Mouse (Mus musculus) megakaryocyte, adult 5-6 weeks (primary cell): ENCODE results near the gene Uqcrc1. TPM values are rescaled to one million over a fixed set of nuclear protein-coding genes. Genes with fewer than 3 reads are reported as not detected.

ENCODE experiments used
- ATAC-seq: 2 replicates; pipeline ENCODE4 v1.8.0; 2016; ENCODE audit warnings: mild to moderate bottlenecking, inconsistent platforms; ENCODE audit not compliant: poor library complexity, severe bottlenecking
- total RNA-seq, 2 experiments: library from RNA; stranded (forward) in 1 of 2; stranded (reverse) in 1 of 2; fragments of 153-499, 151-499 nt in 1 of 2; fragments of 221-1000, 200-1000 nt in 1 of 2; gene quantifications; 2 replicates each; pipeline versions ENCODE4 v1.2.3 to v1.2.4; 2015 to 2017

Gene Uqcrc1
- total RNA-seq, 2 experiments from 2014 or later, result 86.0 to 187 TPM

GRCm38 (mm10) chr9:108983209-108983608, 46.8 kb downstream of the Uqcrc1 start:
- no peak for ATAC-seq

- no peak for ATAC-seq
Measured at GRCm38 (mm10) chr9:108985710-108986109, 49.3 kb downstream of the Uqcrc1 start, which contains the start of gene Ucn2. Gene Ucn2, plus strand, starts transcription at chr9:108986010.

GRCm38 (mm10) chr9:108987704-108988350, 51.4 kb downstream of the Uqcrc1 start:
- ATAC-seq, result no peak

- peak; percentile 19; the same call in 1 of the 2 replicates for ATAC-seq
Measured at GRCm38 (mm10) chr9:108989802-108990461, 53.5 kb downstream of the Uqcrc1 start.

GRCm38 (mm10) chr9:108990462-108990820, 54.0 kb downstream of the Uqcrc1 start:
- ATAC-seq, result no peak

GRCm38 (mm10) chr9:108991428-108992084, 55.1 kb downstream of the Uqcrc1 start, which contains the start of gene Pfkfb4:
Gene Pfkfb4, plus strand, starts transcription at chr9:108991778.
- ATAC-seq, result peak; percentile 80

GRCm38 (mm10) chr9:108992085-108992469, 55.6 kb downstream of the Uqcrc1 start:
- no peak; the same call in 1 of the 2 replicates for ATAC-seq

GRCm38 (mm10) chr9:108992620-108993361, 56.4 kb downstream of the Uqcrc1 start:
- ATAC-seq, result no peak

GRCm38 (mm10) chr9:108996411-108996810, 60.0 kb downstream of the Uqcrc1 start:
- ATAC-seq, result no peak

GRCm38 (mm10) chr9:108998287-108999166, 62.1 kb downstream of the Uqcrc1 start:
- peak; percentile 3 for ATAC-seq

- peak; percentile 69 for ATAC-seq
Measured at GRCm38 (mm10) chr9:108999167-108999526, 62.7 kb downstream of the Uqcrc1 start.

Other genes with a start within 250 kb of the Uqcrc1 start
- 15.9 and 20.6 TPM in 2 replicates for gene Prkar2a, start 247.3 kb upstream of the Uqcrc1 start, total RNA-seq (2015)
- 15.5 and 35.4 TPM in 2 replicates for gene Prkar2a, start 247.3 kb upstream of the Uqcrc1 start, total RNA-seq (2017)
- gene Ip6k2, start 152.8 kb upstream of the Uqcrc1 start, total RNA-seq (2015), result 10.6 and 15.8 TPM in 2 replicates
- gene Ip6k2, start 152.8 kb upstream of the Uqcrc1 start, total RNA-seq (2017), result 30.6 and 35.4 TPM in 2 replicates
- gene Nckipsd, start 128.3 kb upstream of the Uqcrc1 start, total RNA-seq (2015), result 13.9 and 19.3 TPM in 2 replicates
- gene Nckipsd, start 128.3 kb upstream of the Uqcrc1 start, total RNA-seq (2017), result 11.5 and 14.8 TPM in 2 replicates
- 3.9 and 5.7 TPM in 2 replicates for gene Celsr3, start 110.3 kb upstream of the Uqcrc1 start, total RNA-seq (2015)
- gene Celsr3, start 110.3 kb upstream of the Uqcrc1 start, total RNA-seq (2017), result 2.4 and 3.3 TPM in 2 replicates
- 10.0 and 14.2 TPM in 2 replicates for gene Slc26a6, start 83.3 kb upstream of the Uqcrc1 start, total RNA-seq (2015)
- gene Slc26a6, start 83.3 kb upstream of the Uqcrc1 start, total RNA-seq (2017), result 2.7 and 4.5 TPM in 2 replicates
- gene Tmem89, start 22.0 kb upstream of the Uqcrc1 start, total RNA-seq (2015), result 1.2 TPM in 1 of 2 replicates, not detected in the other
- 0.28 TPM in 1 of 2 replicates, not detected in the other for gene Tmem89, start 22.0 kb upstream of the Uqcrc1 start, total RNA-seq (2017)
- 0.20 and 0.93 TPM in 2 replicates for gene Col7a1, start 17.0 kb downstream of the Uqcrc1 start, total RNA-seq (2015)
- gene Col7a1, start 17.0 kb downstream of the Uqcrc1 start, total RNA-seq (2017), result 0.16 and 1.1 TPM in 2 replicates
- not detected in 2 replicates for gene Ucn2, start 49.4 kb downstream of the Uqcrc1 start, total RNA-seq (2015)
- gene Ucn2, start 49.4 kb downstream of the Uqcrc1 start, total RNA-seq (2017), result not detected in 2 replicates
- gene Pfkfb4, start 55.1 kb downstream of the Uqcrc1 start, total RNA-seq (2015), result 19.3 and 22.4 TPM in 2 replicates
- 53.1 and 64.9 TPM in 2 replicates for gene Pfkfb4, start 55.1 kb downstream of the Uqcrc1 start, total RNA-seq (2017)
- gene Shisa5, start 101.9 kb downstream of the Uqcrc1 start, total RNA-seq (2015), result 119 and 176 TPM in 2 replicates
- 453 and 632 TPM in 2 replicates for gene Shisa5, start 101.9 kb downstream of the Uqcrc1 start, total RNA-seq (2017)
- gene Trex1, start 123.1 kb downstream of the Uqcrc1 start, total RNA-seq (2015), result 119 and 124 TPM in 2 replicates
- gene Trex1, start 123.1 kb downstream of the Uqcrc1 start, total RNA-seq (2017), result 68.7 and 87.5 TPM in 2 replicates
- 7.2 and 9.5 TPM in 2 replicates for gene Atrip, start 137.5 kb downstream of the Uqcrc1 start, total RNA-seq (2015)
- 9.7 and 10.2 TPM in 2 replicates for gene Atrip, start 137.5 kb downstream of the Uqcrc1 start, total RNA-seq (2017)
- 4.7 and 6.0 TPM in 2 replicates for gene Ccdc51, start 145.9 kb downstream of the Uqcrc1 start, total RNA-seq (2015)
- 6.7 and 11.0 TPM in 2 replicates for gene Ccdc51, start 145.9 kb downstream of the Uqcrc1 start, total RNA-seq (2017)
- gene Tma7, start 146.0 kb downstream of the Uqcrc1 start, total RNA-seq (2015), result 367 and 406 TPM in 2 replicates
- gene Tma7, start 146.0 kb downstream of the Uqcrc1 start, total RNA-seq (2017), result 109 and 136 TPM in 2 replicates
- 0.11 TPM in 1 of 2 replicates, not detected in the other for gene Plxnb1, start 158.8 kb downstream of the Uqcrc1 start, total RNA-seq (2015)
- gene Plxnb1, start 158.8 kb downstream of the Uqcrc1 start, total RNA-seq (2017), result 0.04 TPM in 1 of 2 replicates, not detected in the other
- not detected in 2 replicates for gene Fbxw21, start 225.4 kb downstream of the Uqcrc1 start, total RNA-seq (2015)
- not detected in 2 replicates for gene Fbxw21, start 225.4 kb downstream of the Uqcrc1 start, total RNA-seq (2017)